Mouse (Mus musculus) embryonic fibroblast, embryonic 13.5 days (primary cell): ENCODE data around the gene Cacna1d. TPM values are rescaled to one million over a fixed set of nuclear protein-coding genes. Genes with fewer than 3 reads are reported as not detected.

ENCODE experiments used
- H3K27ac ChIP-seq: 2 replicates; pipeline ENCODE4 v1.5.1; 2012; ENCODE audit warnings: low read length, control low read depth, inconsistent platforms; ENCODE audit not compliant: insufficient read depth
- H3K4me1 ChIP-seq: 2 replicates; pipeline ENCODE4 v1.6.1; 2011; ENCODE audit warnings: low read length; ENCODE audit not compliant: control insufficient read depth, insufficient read depth
- H3K4me3 ChIP-seq: 2 replicates; pipeline ENCODE4 v1.5.1; 2011; ENCODE audit warnings: mild to moderate bottlenecking, control low read depth, low read length; ENCODE audit not compliant: insufficient read depth
- CTCF ChIP-seq: IDR thresholded peaks from 2 replicates; pipeline ENCODE4 v1.5.1; 2011; ENCODE audit warnings: mild to moderate bottlenecking, control low read depth, low read length, moderate library complexity, borderline replicate concordance; ENCODE audit not compliant: insufficient read depth
- POLR2A ChIP-seq: IDR thresholded peaks from 2 replicates; pipeline ENCODE4 v1.6.1; 2011; ENCODE audit warnings: low read depth, mild to moderate bottlenecking, control low read depth, low read length, moderate library complexity
- polyA plus RNA-seq: library from polyadenylated mRNA; stranded (reverse); fragments of >200 nt; gene quantifications from 2 replicates; pipeline ENCODE4 v1.2.4, GENCODE M21; 2011; ENCODE audit warnings: low read depth; ENCODE audit not compliant: missing spikeins, insufficient read length

Cacna1d gene
- polyA plus RNA-seq, 1 experiment, result not detected

GRCm38 (mm10) chr14:30409331-30409730, 81.9 kb downstream of the Cacna1d start:
- no peak overlapping the region for H3K4me3 ChIP-seq
- H3K4me1 ChIP-seq, result peaks cover 3% of the 10 kb centered on the region; the same call in 1 of the 2 replicates
- H3K27ac ChIP-seq, result no peak overlapping the region
- no peak for TF ChIP-seq POLR2A
- TF ChIP-seq CTCF, result no peak

- H3K27ac ChIP-seq, result no peak overlapping the region
- peaks cover 3% of the 10 kb centered on the region; the same call in 1 of the 2 replicates for H3K4me1 ChIP-seq
- H3K4me3 ChIP-seq, result no peak overlapping the region
- TF ChIP-seq CTCF, result no peak
- no peak for TF ChIP-seq POLR2A
Measured at GRCm38 (mm10) chr14:30405456-30406225, 85.6 kb downstream of the Cacna1d start.

GRCm38 (mm10) chr14:30378306-30378705, 112.9 kb downstream of the Cacna1d start:
- no peak for TF ChIP-seq CTCF
- no peak for TF ChIP-seq POLR2A
- H3K27ac ChIP-seq, result no peak overlapping the region
- H3K4me1 ChIP-seq, result no peaks in the 10 kb centered on the region
- H3K4me3 ChIP-seq, result no peak overlapping the region

GRCm38 (mm10) chr14:30372878-30373277, 118.4 kb downstream of the Cacna1d start:
- Histone ChIP-seq H3K4me3 (no peak overlapping the region), H3K4me1 (no peaks in the 10 kb centered on the region), H3K27ac (no peak overlapping the region)
- TF ChIP-seq CTCF, result no peak
- no peak for TF ChIP-seq POLR2A

GRCm38 (mm10) chr14:30371070-30371469, 120.2 kb downstream of the Cacna1d start:
- Histone ChIP-seq H3K4me3 (no peak overlapping the region), H3K27ac (no peak overlapping the region), H3K4me1 (no peaks in the 10 kb centered on the region)
- TF ChIP-seq POLR2A (no peak), CTCF (no peak)

GRCm38 (mm10) chr14:30367074-30367473, 124.2 kb downstream of the Cacna1d start:
- Histone ChIP-seq H3K4me3 (no peak overlapping the region), H3K4me1 (no peaks in the 10 kb centered on the region), H3K27ac (no peak overlapping the region)
- TF ChIP-seq POLR2A, result no peak
- no peak for TF ChIP-seq CTCF

- H3K4me3 ChIP-seq, result no peak overlapping the region
- TF ChIP-seq POLR2A, result no peak
- no peak overlapping the region for H3K27ac ChIP-seq
- no peaks in the 10 kb centered on the region for H3K4me1 ChIP-seq
Measured at GRCm38 (mm10) chr14:30365866-30366265, 125.4 kb downstream of the Cacna1d start.

GRCm38 (mm10) chr14:30363487-30364167, 127.6 kb downstream of the Cacna1d start:
- Histone ChIP-seq H3K27ac (no peak overlapping the region), H3K4me3 (no peak overlapping the region), H3K4me1 (no peaks in the 10 kb centered on the region)
- TF ChIP-seq POLR2A (no peak), CTCF (no peak)

GRCm38 (mm10) chr14:30362370-30362769, 128.9 kb downstream of the Cacna1d start:
- Histone ChIP-seq H3K27ac (no peak overlapping the region), H3K4me1 (no peaks in the 10 kb centered on the region), H3K4me3 (no peak overlapping the region)
- TF ChIP-seq CTCF (no peak), POLR2A (no peak)

- H3K4me1 ChIP-seq, result no peaks in the 10 kb centered on the region
- H3K4me3 ChIP-seq, result no peak overlapping the region
- no peak for TF ChIP-seq POLR2A
- TF ChIP-seq CTCF, result no peak
- H3K27ac ChIP-seq, result no peak overlapping the region
Measured at GRCm38 (mm10) chr14:30360478-30360877, 130.8 kb downstream of the Cacna1d start.
